Mouse (Mus musculus): Measurements from ENCODE around the gene Cab39l.

- TF ChIP-seq CTCF (conservative IDR thresholded peaks at IDR 0.05; ENCODE audit: low read length) (no peak), NANOG (IDR thresholded peaks at IDR 0.05; ENCODE audit: borderline replicate concordance, low read length) (no peak)
These were observed 90.0 kb downstream of the Cab39l start for GRCm38 (mm10) chr14:59530801-59531200.

Data from E14TG2a.4 (cell line).